Mouse (Mus musculus): ENCODE results near the gene Cyp1a1. TPM values are rescaled to one million over a fixed set of nuclear protein-coding genes. Genes with fewer than 3 reads are reported as not detected.

The Cyp1a1 gene
- polyA plus RNA-seq, 1 experiment from 2014 or later, result 0.08 TPM

GRCm38 (mm10) chr9:57646551-57647103, 41.1 kb upstream of the Cyp1a1 start:
- no peak overlapping the region for H3K9ac ChIP-seq
- H3K4me3 ChIP-seq, result no peak overlapping the region
- H3K9me3 ChIP-seq, result no peaks in the 10 kb centered on the region
- H3K4me1 ChIP-seq, result peaks cover 41% of the 10 kb centered on the region
- WGBS, result 52% methylated on average over 12 of the region's 12 CpGs
- ATAC-seq (ENCODE audit: insufficient number of reproducible peaks, low FRiP score, low TSS enrichment, low read depth), result no peak
- 0 out of 2 replicates have a peak, but pooled peaks cover 8% of the 10 kb centered on the region for H3K36me3 ChIP-seq
- no peak overlapping the region for H3K27ac ChIP-seq
- no peak overlapping the region for H3K4me2 ChIP-seq
- no peaks in the 10 kb centered on the region for H3K27me3 ChIP-seq

- no peaks in the 10 kb centered on the region for H3K36me3 ChIP-seq
- no peak overlapping the region for H3K4me2 ChIP-seq
- H3K9ac ChIP-seq, result no peak overlapping the region
- no peaks in the 10 kb centered on the region for H3K27me3 ChIP-seq
- 71% methylated on average over 4 of the region's 4 CpGs for WGBS
- H3K4me3 ChIP-seq, result no peak overlapping the region
- ATAC-seq (ENCODE audit: insufficient number of reproducible peaks, low FRiP score, low TSS enrichment, low read depth), result no peak
- H3K9me3 ChIP-seq, result no peaks in the 10 kb centered on the region
- H3K4me1 ChIP-seq, result peaks cover 35% of the 10 kb centered on the region
- no peak overlapping the region for H3K27ac ChIP-seq
Observed at GRCm38 (mm10) chr9:57647286-57648108, 40.2 kb upstream of the Cyp1a1 start.

- no peak overlapping the region for H3K9ac ChIP-seq
- WGBS, result 94% methylated on average over 6 of the region's 6 CpGs
- no peak for ATAC-seq (ENCODE audit: insufficient number of reproducible peaks, low FRiP score, low TSS enrichment, low read depth)
Observed at GRCm38 (mm10) chr9:57650130-57650785, 37.5 kb upstream of the Cyp1a1 start.

GRCm38 (mm10) chr9:57650786-57651311, 36.9 kb upstream of the Cyp1a1 start:
- Histone ChIP-seq H3K4me2 (no peak overlapping the region), H3K27me3 (peaks cover 15% of the 10 kb centered on the region; the same call in 1 of the 2 replicates), H3K4me3 (no peak overlapping the region), H3K9ac (no peak overlapping the region), H3K4me1 (peaks cover 12% of the 10 kb centered on the region; the same call in 1 of the 2 replicates), H3K27ac (no peak overlapping the region), H3K9me3 (no peaks in the 10 kb centered on the region), H3K36me3 (no peaks in the 10 kb centered on the region)
- WGBS, result 8% methylated on average over 6 of the region's 6 CpGs
- ATAC-seq (ENCODE audit: insufficient number of reproducible peaks, low FRiP score, low TSS enrichment, low read depth), result no peak

More at GRCm38 (mm10) chr9:57650130-57650785, 37.5 kb upstream of the Cyp1a1 start:
- Histone ChIP-seq H3K4me3 (no peak overlapping the region), H3K27ac (no peak overlapping the region), H3K4me1 (0 out of 2 replicates have a peak, but pooled peaks cover 13% of the 10 kb centered on the region), H3K36me3 (no peaks in the 10 kb centered on the region), H3K27me3 (peaks cover 15% of the 10 kb centered on the region; the same call in 1 of the 2 replicates), H3K4me2 (no peak overlapping the region), H3K9me3 (no peaks in the 10 kb centered on the region)

GRCm38 (mm10) chr9:57652351-57652750, 35.4 kb upstream of the Cyp1a1 start:
- WGBS, result 67% methylated on average over 9 of the region's 9 CpGs
- Histone ChIP-seq H3K9ac (no peak overlapping the region), H3K4me3 (no peak overlapping the region), H3K4me2 (no peak overlapping the region), H3K4me1 (peaks cover 16% of the 10 kb centered on the region; the same call in 1 of the 2 replicates), H3K27ac (no peak overlapping the region), H3K36me3 (no peaks in the 10 kb centered on the region), H3K9me3 (no peaks in the 10 kb centered on the region), H3K27me3 (peaks cover 15% of the 10 kb centered on the region; the same call in 1 of the 2 replicates)
- ATAC-seq (ENCODE audit: insufficient number of reproducible peaks, low FRiP score, low TSS enrichment, low read depth), result no peak

GRCm38 (mm10) chr9:57652855-57653254, 34.9 kb upstream of the Cyp1a1 start:
- H3K36me3 ChIP-seq, result no peaks in the 10 kb centered on the region
- H3K27ac ChIP-seq, result no peak overlapping the region
- peaks cover 15% of the 10 kb centered on the region; the same call in 1 of the 2 replicates for H3K27me3 ChIP-seq
- no peak for ATAC-seq (ENCODE audit: insufficient number of reproducible peaks, low FRiP score, low TSS enrichment, low read depth)
- no peak overlapping the region for H3K4me2 ChIP-seq
- no peak overlapping the region for H3K9ac ChIP-seq
- H3K4me3 ChIP-seq, result no peak overlapping the region
- 47% methylated on average over 3 of the region's 3 CpGs for WGBS
- peaks cover 16% of the 10 kb centered on the region; the same call in 1 of the 2 replicates for H3K4me1 ChIP-seq
- H3K9me3 ChIP-seq, result no peaks in the 10 kb centered on the region

- Histone ChIP-seq H3K27me3 (peaks cover 15% of the 10 kb centered on the region; the same call in 1 of the 2 replicates), H3K4me1 (peaks cover 16% of the 10 kb centered on the region; the same call in 1 of the 2 replicates), H3K36me3 (no peaks in the 10 kb centered on the region), H3K27ac (no peak within 1 kb of the TSS), H3K4me2 (no peak within 1 kb of the TSS), H3K9me3 (no peaks in the 10 kb centered on the region), H3K4me3 (no peak within 1 kb of the TSS), H3K9ac (no peak within 1 kb of the TSS)
- WGBS, result 51% methylated on average over 5 of the region's 5 CpGs
- ATAC-seq (ENCODE audit: insufficient number of reproducible peaks, low FRiP score, low TSS enrichment, low read depth), result no peak
Observed at GRCm38 (mm10) chr9:57653283-57653682, 34.4 kb upstream of the Cyp1a1 start, which contains the start of gene Csk. Csk (minus strand) TSS chr9:57653631.

GRCm38 (mm10) chr9:57654966-57655365, 32.8 kb upstream of the Cyp1a1 start:
- no peak overlapping the region for H3K4me2 ChIP-seq
- no peak overlapping the region for H3K9ac ChIP-seq
- H3K4me1 ChIP-seq, result peaks cover 16% of the 10 kb centered on the region; the same call in 1 of the 2 replicates
- ATAC-seq (ENCODE audit: insufficient number of reproducible peaks, low FRiP score, low TSS enrichment, low read depth), result no peak
- no peak overlapping the region for H3K27ac ChIP-seq
- peaks cover 15% of the 10 kb centered on the region; the same call in 1 of the 2 replicates for H3K27me3 ChIP-seq
- no peaks in the 10 kb centered on the region for H3K9me3 ChIP-seq
- no peak overlapping the region for H3K4me3 ChIP-seq
- H3K36me3 ChIP-seq, result no peaks in the 10 kb centered on the region
- 78% methylated on average over 1 of the region's 1 CpGs for WGBS

GRCm38 (mm10) chr9:57655749-57656148, 32.0 kb upstream of the Cyp1a1 start:
- no peaks in the 10 kb centered on the region for H3K36me3 ChIP-seq
- no peak overlapping the region for H3K9ac ChIP-seq
- H3K27ac ChIP-seq, result no peak overlapping the region
- H3K27me3 ChIP-seq, result peaks cover 15% of the 10 kb centered on the region; the same call in 1 of the 2 replicates
- H3K4me1 ChIP-seq, result peaks cover 13% of the 10 kb centered on the region; the same call in 1 of the 2 replicates
- H3K9me3 ChIP-seq, result no peaks in the 10 kb centered on the region
- 3% methylated on average over 11 of the region's 11 CpGs for WGBS
- H3K4me3 ChIP-seq, result peak overlapping the region; percentile 18; the same call in 1 of the 2 replicates
- peak overlapping the region; percentile 49 for H3K4me2 ChIP-seq
- ATAC-seq (ENCODE audit: insufficient number of reproducible peaks, low FRiP score, low TSS enrichment, low read depth), result no peak

- Histone ChIP-seq H3K27me3 (peaks cover 15% of the 10 kb centered on the region; the same call in 1 of the 2 replicates), H3K4me2 (no peak overlapping the region), H3K9me3 (no peaks in the 10 kb centered on the region), H3K9ac (no peak overlapping the region), H3K27ac (no peak overlapping the region), H3K4me1 (peaks cover 7% of the 10 kb centered on the region; the same call in 1 of the 2 replicates), H3K36me3 (no peaks in the 10 kb centered on the region), H3K4me3 (no peak overlapping the region)
- 80% methylated on average over 19 of the region's 19 CpGs for WGBS
- ATAC-seq (ENCODE audit: insufficient number of reproducible peaks, low FRiP score, low TSS enrichment, low read depth), result no peak
Observed at GRCm38 (mm10) chr9:57656631-57657350, 30.9 kb upstream of the Cyp1a1 start.

- no peak overlapping the region for H3K4me3 ChIP-seq
- H3K36me3 ChIP-seq, result no peaks in the 10 kb centered on the region
- peaks cover 15% of the 10 kb centered on the region; the same call in 1 of the 2 replicates for H3K27me3 ChIP-seq
- WGBS, result 46% methylated on average over 4 of the region's 4 CpGs
- H3K27ac ChIP-seq, result no peak overlapping the region
- no peak overlapping the region for H3K4me2 ChIP-seq
- H3K4me1 ChIP-seq, result peaks cover 6% of the 10 kb centered on the region; the same call in 1 of the 2 replicates
- ATAC-seq (ENCODE audit: insufficient number of reproducible peaks, low FRiP score, low TSS enrichment, low read depth), result no peak
- H3K9ac ChIP-seq, result no peak overlapping the region
- H3K9me3 ChIP-seq, result no peaks in the 10 kb centered on the region
Observed at GRCm38 (mm10) chr9:57657843-57658242, 29.9 kb upstream of the Cyp1a1 start.

All from limb, embryonic 15.5 days (tissue).